In genomic region chr5:101935893-101936292, GRCm38 (mm10) we compare ENCODE assay signal across 8 mouse cellular contexts.
DNase-seq lines count a peak whose midpoint lies in the region; ATAC-seq and TF ChIP-seq lines count a peak whose summit lies in the region.

No protein-coding gene starts in this region.

- H3K4me3 ChIP-seq in hindbrain, embryonic 16.5 days (ENCODE audit: low read length) = no peak overlapping the region
- H3K4me3 ChIP-seq in lung, postnatal 0 days (ENCODE audit: low read depth, low read length) = no peak overlapping the region

- peak; percentile 48 to 64 for DNase-seq in adrenal gland, adult (ENCODE audit: inconsistent age in 2 of 2, low spot score in 1 of 2)
- DNase-seq in adrenal gland, adult 18-20 months (ENCODE audit: low spot score in 2 of 2) = no peak
- DNase-seq in gastrocnemius, postnatal 10 days = peak; percentile 29
- DNase-seq in lung, postnatal 0 days (ENCODE audit: low spot score) = peak; percentile 66
- DNase-seq in yolk sac, embryonic 10.5 days (ENCODE audit: low spot score) = peak; percentile 22
- DNase-seq in frontal cortex, postnatal 14 days (ENCODE audit: low spot score in 2 of 2) = no peak

- no peak for TF ChIP-seq EP300 in lung, postnatal 0 days (IDR thresholded peaks at IDR 0.05)

- H3K9ac ChIP-seq in hindbrain, embryonic 16.5 days (ENCODE audit: low read depth, low read length) = no peak overlapping the region
- no peak overlapping the region for H3K9ac ChIP-seq in lung, postnatal 0 days (replicated peaks; ENCODE audit: low read depth)

- H3K4me2 ChIP-seq in hindbrain, embryonic 16.5 days (ENCODE audit: low read length) = no peak overlapping the region
- H3K4me2 ChIP-seq in lung, postnatal 0 days (replicated peaks; ENCODE audit: low read depth, low read length) = no peak overlapping the region

- no peaks in the 10 kb centered on the region; the same call in 1 of the 2 replicates for H3K4me1 ChIP-seq in hindbrain, embryonic 16.5 days (ENCODE audit: control insufficient read depth, insufficient read depth, low read depth, low read length)
- peaks cover 13% of the 10 kb centered on the region for H3K4me1 ChIP-seq in lung, postnatal 0 days (ENCODE audit: insufficient read depth, low read depth, low read length)

- 0 out of 2 replicates have a peak overlapping the region, but pooled peaks have one; percentile 34 for H3K27ac ChIP-seq in hindbrain, embryonic 16.5 days (ENCODE audit: low read depth, low read length)
- 0 out of 2 replicates have a peak overlapping the region, but pooled peaks have one; percentile 55 for H3K27ac ChIP-seq in lung, postnatal 0 days (ENCODE audit: low read length)

- no peaks in the 10 kb centered on the region for H3K27me3 ChIP-seq in hindbrain, embryonic 16.5 days (replicated peaks; ENCODE audit: control insufficient read depth, insufficient read depth, low read length)
- H3K27me3 ChIP-seq in lung, postnatal 0 days (replicated peaks; ENCODE audit: insufficient read depth, low read length) = no peaks in the 10 kb centered on the region

- 53% methylated on average over 16 of the region's 16 CpGs for WGBS in hindbrain, embryonic 16.5 days
- 51% methylated on average over 16 of the region's 16 CpGs for WGBS in lung, postnatal 0 days

- 0 out of 2 replicates have a peak, but pooled peaks cover 2% of the 10 kb centered on the region for H3K9me3 ChIP-seq in hindbrain, embryonic 16.5 days (ENCODE audit: control insufficient read depth, low read length)
- no peaks in the 10 kb centered on the region for H3K9me3 ChIP-seq in lung, postnatal 0 days (ENCODE audit: low read length)

- 0 out of 2 replicates have a peak, but pooled peaks have one; percentile 41 for ATAC-seq in hindbrain, embryonic 16.5 days
- ATAC-seq in lung, postnatal 0 days = peak; percentile 30
- ATAC-seq in frontal cortex, adult (ENCODE audit: low TSS enrichment) = no peak

- peaks cover 28% of the 10 kb centered on the region for H3K36me3 ChIP-seq in hindbrain, embryonic 16.5 days (ENCODE audit: control insufficient read depth, insufficient read depth, low read length)
- peaks cover 7% of the 10 kb centered on the region; the same call in 1 of the 2 replicates for H3K36me3 ChIP-seq in lung, postnatal 0 days (ENCODE audit: insufficient read depth, low read length)

- no peak for TF ChIP-seq CTCF in lung, postnatal 0 days (IDR thresholded peaks at IDR 0.05)

Comparison
In these comparisons a context has a peak if more than half of its experiments do, and no peak if none do; other contexts are left out.
1. DNase-seq: peak in adrenal gland, adult (2 of 2), gastrocnemius, postnatal 10 days (single experiment), lung, postnatal 0 days (single experiment) and yolk sac, embryonic 10.5 days (single experiment); none in adrenal gland, adult 18-20 months (0 of 2) and frontal cortex, postnatal 14 days (0 of 2).